Mouse (Mus musculus) MEL (cell line): Measurements from ENCODE around the gene Edc3.

Experiments used
- CTCF ChIP-seq, 3 experiments: IDR thresholded peaks in 2 of 3; conservative IDR thresholded peaks in 1 of 3; 2 replicates each; pipeline ENCODE4 v1.5.1; 2011 to 2012; ENCODE audit warnings: low read length in 3 of 3, low read depth in 2 of 3, mild to moderate bottlenecking in 2 of 3, improper control_type of control experiment in 1 of 3, inconsistent platforms in 1 of 3, mixed read lengths in 1 of 3, moderate library complexity in 1 of 3; ENCODE audit not compliant: control insufficient read depth in 1 of 3, insufficient read depth in 1 of 3, poor library complexity in 1 of 3, severe bottlenecking in 1 of 3
- HCFC1 ChIP-seq: IDR thresholded peaks from 2 replicates; pipeline ENCODE4 v1.6.1; 2012; ENCODE audit warnings: low read depth, mild to moderate bottlenecking, inconsistent platforms, low read length, improper control_type of control experiment, moderate library complexity
- JUND ChIP-seq: IDR thresholded peaks from 2 replicates; pipeline ENCODE4 v1.6.1; 2011; ENCODE audit warnings: low read depth, mild to moderate bottlenecking, improper control_type of control experiment, low read length
- KAT2A ChIP-seq: conservative IDR thresholded peaks from 2 replicates; pipeline ENCODE4 v1.6.1; 2012; ENCODE audit warnings: low read depth, low read length, improper control_type of control experiment, inconsistent platforms
- MAFK ChIP-seq: IDR thresholded peaks from 2 replicates; pipeline ENCODE4 v1.6.1; 2011; ENCODE audit warnings: low read depth, mild to moderate bottlenecking, low read length, improper control_type of control experiment, borderline replicate concordance
- MEF2A ChIP-seq: IDR thresholded peaks from 2 replicates; pipeline ENCODE4 v1.6.1; 2014; ENCODE audit warnings: low read depth, mild to moderate bottlenecking, inconsistent platforms, low read length, improper control_type of control experiment; ENCODE audit not compliant: poor library complexity, insufficient replicate concordance, severe bottlenecking; ENCODE audit errors: extremely low read depth
- MXI1 ChIP-seq: IDR thresholded peaks from 2 replicates; pipeline ENCODE4 v1.6.1; 2011; ENCODE audit warnings: mild to moderate bottlenecking, low read depth, low read length, improper control_type of control experiment
- NELFE ChIP-seq: IDR thresholded peaks from 2 replicates; pipeline ENCODE4 v1.6.1; 2011; ENCODE audit warnings: low read depth, low read length, improper control_type of control experiment
- NRF1 ChIP-seq: IDR thresholded peaks from 2 replicates; pipeline ENCODE4 v1.6.1; 2014; ENCODE audit warnings: low read depth, mild to moderate bottlenecking, inconsistent platforms, low read length, improper control_type of control experiment, moderate library complexity; ENCODE audit not compliant: poor library complexity, insufficient read depth, severe bottlenecking
- POLR2A ChIP-seq, 2 experiments: IDR thresholded peaks; 2 replicates each; pipeline ENCODE4 v1.6.1; 2011 to 2012; ENCODE audit warnings: low read length in 2 of 2, mild to moderate bottlenecking in 2 of 2, control low read depth in 1 of 2, improper control_type of control experiment in 1 of 2, low read depth in 1 of 2, moderate library complexity in 1 of 2; ENCODE audit not compliant: control insufficient read depth in 1 of 2, insufficient read depth in 1 of 2, poor library complexity in 1 of 2
- POLR2AphosphoS2 ChIP-seq: IDR thresholded peaks from 2 replicates; pipeline ENCODE4 v1.6.1; 2011; ENCODE audit warnings: low read length, improper control_type of control experiment
- TCF12 ChIP-seq: IDR thresholded peaks from 2 replicates; pipeline ENCODE4 v1.6.1; 2014; ENCODE audit warnings: low read depth, mild to moderate bottlenecking, inconsistent platforms, low read length, improper control_type of control experiment, moderate library complexity

- TF ChIP-seq POLR2A (IDR thresholded peaks at IDR 0.05; ENCODE audit: control insufficient read depth in 1 of 2, insufficient read depth in 1 of 2, low read depth in 1 of 2, low read length in 2 of 2, poor library complexity in 1 of 2) (no peak), CTCF (IDR thresholded peaks at IDR 0.05 in 2 of 3, conservative IDR thresholded peaks at IDR 0.05 in 1 of 3; ENCODE audit: control insufficient read depth in 1 of 3, insufficient read depth in 1 of 3, low read depth in 2 of 3, low read length in 3 of 3, poor library complexity in 1 of 3, severe bottlenecking in 1 of 3) (peak; percentile 25 to 63 (median 55); a peak in 5 of 6 replicates), NRF1 (no peak), JUND (no peak), MXI1 (no peak), KAT2A (no peak), TCF12 (no peak), MEF2A (no peak), MAFK (no peak), POLR2AphosphoS2 (no peak), NELFE (no peak), HCFC1 (no peak)
These were observed 49.4 kb upstream of the Edc3 start for GRCm38 (mm10) chr9:57658970-57659369.
